Mouse (Mus musculus): ENCODE data around the gene Rpgrip1l. TPM values are rescaled to one million over a fixed set of nuclear protein-coding genes. Genes with fewer than 3 reads are reported as not detected.

Gene Rpgrip1l
- polyA plus RNA-seq, 1 experiment = not detected

DNA sequence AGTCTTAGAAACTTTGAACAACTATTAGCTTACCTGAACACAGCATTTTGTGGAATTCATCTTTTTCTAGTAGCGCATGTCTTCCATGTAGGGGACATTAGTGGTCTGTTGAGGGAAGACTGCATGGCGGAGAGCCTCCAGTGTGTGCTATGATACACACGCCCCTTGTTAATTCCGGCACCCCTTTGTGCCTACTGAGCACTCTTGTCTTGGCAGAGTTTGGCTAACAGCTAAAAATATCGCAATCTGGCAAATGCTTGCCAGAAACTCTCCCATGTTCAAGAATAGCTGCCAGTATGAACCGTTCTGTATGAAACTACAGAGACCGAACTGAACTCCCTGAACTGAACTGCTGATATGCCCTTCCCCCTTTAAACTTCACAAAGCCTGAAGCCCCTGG, 10.4 kb upstream of the Rpgrip1l start:
- TF ChIP-seq POLR2A (IDR thresholded peaks at IDR 0.05; ENCODE audit: insufficient read depth, low read depth, low read length) (no peak), CTCF (IDR thresholded peaks at IDR 0.05; ENCODE audit: insufficient read depth, low read depth, low read length) (no peak)
- 0 out of 2 replicates have a peak overlapping the region, but pooled peaks have one; percentile 34 for H3K27ac ChIP-seq (ENCODE audit: insufficient read depth, low read depth, low read length)

DNA sequence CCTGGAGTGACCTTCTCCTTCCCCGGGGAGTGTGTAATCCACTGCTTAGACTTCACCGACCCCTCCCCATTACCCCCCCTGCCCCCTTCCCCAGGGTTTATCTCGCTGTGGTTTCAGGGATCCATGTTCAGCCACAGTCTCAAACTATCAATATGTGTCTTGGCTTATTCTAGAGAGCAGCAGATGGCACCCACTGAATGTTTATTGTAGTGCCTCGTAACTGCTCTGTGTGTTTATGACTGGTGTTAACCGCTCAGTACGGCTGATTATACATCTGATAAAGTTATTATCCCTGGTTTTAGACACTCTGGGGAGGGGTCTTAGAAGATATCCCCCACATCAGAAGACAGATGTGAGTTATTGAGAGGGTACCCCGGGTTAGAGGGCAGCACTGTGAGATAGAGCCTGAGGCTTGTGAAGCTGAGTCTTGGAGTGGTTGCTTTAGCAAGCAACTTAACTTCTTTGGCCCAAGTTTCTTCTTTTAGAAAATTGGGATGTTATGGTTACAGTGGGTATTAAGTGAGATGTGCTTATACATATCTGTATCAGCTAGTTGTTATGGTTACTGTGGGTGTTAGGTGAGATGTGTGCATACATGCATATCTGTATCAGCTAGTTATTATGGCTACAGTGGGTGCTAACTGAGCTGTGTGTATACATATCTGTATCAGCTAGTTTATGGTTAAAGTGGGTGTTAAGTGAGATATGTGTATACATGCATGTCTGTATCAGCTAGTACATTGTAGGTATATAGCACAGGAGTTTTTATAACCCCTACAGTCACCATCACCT, 6.1 kb upstream of the Rpgrip1l start:
- TF ChIP-seq CTCF (IDR thresholded peaks at IDR 0.05; ENCODE audit: insufficient read depth, low read depth, low read length) (no peak), POLR2A (IDR thresholded peaks at IDR 0.05; ENCODE audit: insufficient read depth, low read depth, low read length) (no peak)

More for the DNA sequence above, 10.4 kb upstream of the Rpgrip1l start:
- no peak overlapping the region for H3K4me3 ChIP-seq (ENCODE audit: insufficient read depth, low read depth, low read length)
- 45% methylated on average over 7 of the region's 7 CpGs for WGBS
- peaks cover 12% of the 10 kb centered on the region for H3K4me1 ChIP-seq (ENCODE audit: control insufficient read depth, insufficient read depth, low read length)

DNA sequence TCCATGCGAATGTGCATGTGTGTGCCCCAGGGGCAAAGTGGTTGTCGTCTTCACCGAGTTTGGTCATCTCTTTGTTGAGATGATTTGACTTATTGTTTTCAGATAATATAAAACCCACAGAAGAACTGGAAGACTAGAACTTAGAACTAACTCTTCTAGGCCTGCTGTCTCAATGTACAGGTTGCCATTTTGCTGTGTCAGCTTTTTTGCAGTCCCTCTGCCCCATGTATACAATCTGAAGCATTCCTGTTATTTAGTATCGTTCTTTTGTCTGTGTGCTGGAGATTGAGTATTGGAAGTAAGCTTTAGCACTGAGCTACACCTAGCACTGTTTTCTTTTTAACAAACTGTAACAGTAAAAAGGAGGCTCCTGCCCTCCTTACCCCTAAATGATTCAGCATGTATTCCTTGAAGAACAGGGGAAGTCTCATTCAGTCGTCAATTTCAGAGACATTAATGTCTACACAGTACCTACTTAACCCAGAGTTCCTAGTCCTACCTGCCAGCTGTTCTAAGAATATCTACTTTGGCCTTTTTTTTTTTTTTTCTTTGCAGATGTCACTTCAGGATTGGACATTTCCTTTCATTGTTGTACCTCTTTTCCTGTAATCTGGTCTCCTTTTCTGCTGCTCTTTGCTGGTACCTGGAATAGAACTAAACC, 4.6 kb upstream of the Rpgrip1l start:
- TF ChIP-seq CTCF (IDR thresholded peaks at IDR 0.05; ENCODE audit: insufficient read depth, low read depth, low read length) (no peak), POLR2A (IDR thresholded peaks at IDR 0.05; ENCODE audit: insufficient read depth, low read depth, low read length) (no peak)
- H3K27ac ChIP-seq (ENCODE audit: insufficient read depth, low read depth, low read length) = no peak overlapping the region
- no peak overlapping the region for H3K4me3 ChIP-seq (ENCODE audit: insufficient read depth, low read depth, low read length)
- 90% methylated on average over 5 of the region's 5 CpGs for WGBS
- H3K4me1 ChIP-seq (ENCODE audit: control insufficient read depth, insufficient read depth, low read length) = peaks cover 3% of the 10 kb centered on the region; the same call in 1 of the 2 replicates

More for the DNA sequence above, 6.1 kb upstream of the Rpgrip1l start:
- Histone ChIP-seq H3K4me3 (ENCODE audit: insufficient read depth, low read depth, low read length) (no peak overlapping the region), H3K27ac (ENCODE audit: insufficient read depth, low read depth, low read length) (no peak overlapping the region), H3K4me1 (ENCODE audit: control insufficient read depth, insufficient read depth, low read length) (peaks cover 11% of the 10 kb centered on the region)
- WGBS = 87% methylated on average over 7 of the region's 7 CpGs

DNA sequence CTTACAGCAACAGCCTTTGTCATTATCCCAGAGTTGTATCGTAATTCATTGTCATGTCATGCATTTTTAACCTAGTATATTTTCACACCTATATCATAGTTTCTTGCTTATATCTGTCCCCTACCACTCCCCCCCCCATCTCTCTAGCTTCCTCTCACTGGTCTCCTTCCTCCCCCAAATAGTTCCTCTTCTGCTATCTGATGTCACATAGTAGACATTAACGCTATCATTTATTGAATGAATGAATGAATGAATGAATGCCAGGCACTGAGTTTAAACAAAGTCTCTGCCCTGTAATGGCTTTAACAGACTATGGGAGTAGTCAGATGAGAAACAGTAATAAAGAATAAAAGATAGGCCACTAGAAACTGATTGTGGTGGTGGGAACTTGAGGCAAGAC, 720 bp downstream of the Rpgrip1l start:
- H3K4me3 ChIP-seq (ENCODE audit: insufficient read depth, low read depth, low read length) = no peak overlapping the region
- TF ChIP-seq CTCF (IDR thresholded peaks at IDR 0.05; ENCODE audit: insufficient read depth, low read depth, low read length) (no peak), POLR2A (IDR thresholded peaks at IDR 0.05; ENCODE audit: insufficient read depth, low read depth, low read length) (no peak)
- WGBS = 68% methylated on average over 2 of the region's 2 CpGs
- no peak overlapping the region for H3K27ac ChIP-seq (ENCODE audit: insufficient read depth, low read depth, low read length)
- peaks cover 3% of the 10 kb centered on the region; the same call in 1 of the 2 replicates for H3K4me1 ChIP-seq (ENCODE audit: control insufficient read depth, insufficient read depth, low read length)

DNA sequence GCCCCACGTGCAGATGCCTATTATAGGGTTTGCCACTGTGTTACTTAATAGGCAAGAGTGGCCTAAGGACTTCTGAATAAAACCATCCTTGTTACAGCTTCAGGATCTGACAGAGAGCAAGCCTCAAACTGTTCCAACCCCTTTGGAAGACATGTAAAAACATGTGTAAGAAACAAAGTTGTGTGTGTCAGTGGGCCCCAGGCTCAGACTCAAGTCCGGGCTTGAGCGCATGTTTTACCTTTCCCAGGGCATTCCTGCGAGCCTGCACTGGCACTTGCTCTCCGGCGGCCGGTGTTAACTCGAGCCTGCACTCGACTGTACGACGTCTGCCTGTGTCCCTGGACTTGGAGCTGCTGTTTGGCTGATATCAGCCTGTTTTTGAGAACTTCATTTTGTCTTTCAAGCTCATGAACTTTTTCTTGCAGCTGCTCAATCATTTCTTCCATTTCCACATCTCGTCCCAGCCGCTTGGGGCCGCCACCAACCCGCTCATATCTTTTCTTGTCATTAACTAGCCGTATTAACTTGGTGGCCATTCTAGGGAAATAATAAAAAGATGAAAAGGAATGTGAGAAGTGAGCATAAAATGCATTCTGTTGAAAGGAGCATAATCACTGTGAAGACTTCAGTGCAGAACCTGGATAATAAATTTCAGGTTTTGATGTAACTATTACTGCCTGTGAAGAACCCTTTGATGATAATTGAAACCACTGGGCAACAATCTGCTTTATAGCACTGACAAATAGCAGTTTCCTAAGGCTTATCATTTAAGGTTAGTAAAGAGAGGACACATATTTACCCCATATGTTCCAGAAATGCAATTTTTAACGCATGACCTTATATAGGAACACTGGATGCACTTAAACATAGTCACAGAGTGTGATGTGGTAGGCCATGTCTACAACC, 8.3 kb downstream of the Rpgrip1l start:
- no peaks in the 10 kb centered on the region for H3K4me1 ChIP-seq (ENCODE audit: control insufficient read depth, insufficient read depth, low read length)
- TF ChIP-seq CTCF (IDR thresholded peaks at IDR 0.05; ENCODE audit: insufficient read depth, low read depth, low read length) (no peak), POLR2A (IDR thresholded peaks at IDR 0.05; ENCODE audit: insufficient read depth, low read depth, low read length) (no peak)
- 91% methylated on average over 17 of the region's 17 CpGs for WGBS
- H3K4me3 ChIP-seq (ENCODE audit: insufficient read depth, low read depth, low read length) = no peak overlapping the region
- H3K27ac ChIP-seq (ENCODE audit: insufficient read depth, low read depth, low read length) = no peak overlapping the region

DNA sequence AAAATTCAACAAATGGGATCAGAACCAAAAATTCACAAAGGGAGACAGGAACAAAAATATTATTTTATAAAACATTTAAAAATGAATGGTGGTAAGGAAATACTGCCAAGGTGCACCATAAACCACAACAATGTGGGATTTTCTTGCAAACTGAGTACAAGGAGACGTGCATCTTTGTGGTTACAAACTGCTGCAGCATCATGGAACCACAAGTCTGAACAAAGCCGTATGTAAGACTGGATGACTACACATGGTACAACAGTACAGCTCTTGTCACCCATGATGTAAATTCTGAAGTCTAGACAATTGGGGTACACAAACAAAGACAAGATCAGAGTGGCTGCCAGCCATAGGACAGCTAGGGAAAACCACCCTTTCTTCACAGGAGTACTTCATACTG, 14.4 kb downstream of the Rpgrip1l start:
- no peak overlapping the region for H3K4me3 ChIP-seq (ENCODE audit: insufficient read depth, low read depth, low read length)
- 90% methylated on average over 2 of the region's 2 CpGs for WGBS
- no peaks in the 10 kb centered on the region for H3K4me1 ChIP-seq (ENCODE audit: control insufficient read depth, insufficient read depth, low read length)
- TF ChIP-seq POLR2A (IDR thresholded peaks at IDR 0.05; ENCODE audit: insufficient read depth, low read depth, low read length) (no peak), CTCF (IDR thresholded peaks at IDR 0.05; ENCODE audit: insufficient read depth, low read depth, low read length) (no peak)
- H3K27ac ChIP-seq (ENCODE audit: insufficient read depth, low read depth, low read length) = no peak overlapping the region

DNA sequence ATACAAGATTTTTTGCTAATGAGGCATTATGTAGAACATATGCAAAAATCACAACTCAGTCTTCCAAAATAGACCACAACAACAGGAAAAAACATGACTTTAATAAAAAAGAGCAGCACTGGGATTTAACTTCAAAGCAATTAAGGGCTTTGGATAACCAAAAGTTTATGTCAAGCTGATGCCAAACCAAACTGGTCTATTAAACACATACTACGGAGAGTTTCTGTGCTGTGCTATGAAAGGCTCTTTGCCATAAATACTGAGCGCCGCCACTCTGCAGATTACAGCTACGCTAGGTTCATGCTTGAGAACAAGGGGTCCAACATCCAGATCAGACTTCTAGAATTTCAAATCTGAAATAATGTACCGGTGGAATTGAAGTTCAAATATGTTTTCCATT, 17.3 kb downstream of the Rpgrip1l start:
- no peak overlapping the region for H3K4me3 ChIP-seq (ENCODE audit: insufficient read depth, low read depth, low read length)
- WGBS = 93% methylated on average over 5 of the region's 5 CpGs
- no peaks in the 10 kb centered on the region for H3K4me1 ChIP-seq (ENCODE audit: control insufficient read depth, insufficient read depth, low read length)
- no peak overlapping the region for H3K27ac ChIP-seq (ENCODE audit: insufficient read depth, low read depth, low read length)
- TF ChIP-seq POLR2A (IDR thresholded peaks at IDR 0.05; ENCODE audit: insufficient read depth, low read depth, low read length) (no peak), CTCF (IDR thresholded peaks at IDR 0.05; ENCODE audit: insufficient read depth, low read depth, low read length) (no peak)

DNA sequence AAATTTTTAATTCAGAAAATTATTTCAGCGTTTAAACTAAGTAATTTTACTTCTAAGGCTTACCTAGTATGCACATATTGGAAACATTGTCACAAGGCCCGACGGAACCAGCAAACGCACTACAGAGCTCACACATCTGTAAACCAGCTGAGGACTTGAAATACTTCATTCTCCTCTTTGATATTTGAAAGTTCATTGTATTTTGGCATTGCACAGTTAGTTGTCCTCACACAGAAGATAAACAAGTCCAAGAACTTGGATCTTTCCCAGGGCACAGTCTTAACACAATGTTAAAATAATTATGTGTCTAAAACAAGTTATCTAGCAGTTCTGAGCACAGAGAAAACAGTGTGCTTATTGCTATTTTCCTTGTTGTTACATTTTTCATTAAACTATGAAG, 22.5 kb downstream of the Rpgrip1l start:
- Histone ChIP-seq H3K4me3 (ENCODE audit: insufficient read depth, low read depth, low read length) (no peak overlapping the region), H3K27ac (ENCODE audit: insufficient read depth, low read depth, low read length) (no peak overlapping the region), H3K4me1 (ENCODE audit: control insufficient read depth, insufficient read depth, low read length) (no peaks in the 10 kb centered on the region)
- WGBS = 81% methylated on average over 4 of the region's 4 CpGs
- no peak for TF ChIP-seq POLR2A (IDR thresholded peaks at IDR 0.05; ENCODE audit: insufficient read depth, low read depth, low read length)
- no peak for TF ChIP-seq CTCF (IDR thresholded peaks at IDR 0.05; ENCODE audit: insufficient read depth, low read depth, low read length)
